Mouse (Mus musculus) frontal cortex, postnatal 36 days (tissue): Measurements from ENCODE around the gene Gemin8.

Source experiments
- DNase-seq, 2 experiments: peaks; one replicate each; pipeline ENCODE4 v3.0.0; 2022; ENCODE audit warnings: low spot score in 2 of 2

Gemin8 gene

GRCm38 (mm10) chrX:166169892-166170799 lies at the start of gene Gemin8:
Gemin8 (plus strand) TSS chrX:166170454.
- DNase-seq, result peak; percentile 90 to 96

DNA sequence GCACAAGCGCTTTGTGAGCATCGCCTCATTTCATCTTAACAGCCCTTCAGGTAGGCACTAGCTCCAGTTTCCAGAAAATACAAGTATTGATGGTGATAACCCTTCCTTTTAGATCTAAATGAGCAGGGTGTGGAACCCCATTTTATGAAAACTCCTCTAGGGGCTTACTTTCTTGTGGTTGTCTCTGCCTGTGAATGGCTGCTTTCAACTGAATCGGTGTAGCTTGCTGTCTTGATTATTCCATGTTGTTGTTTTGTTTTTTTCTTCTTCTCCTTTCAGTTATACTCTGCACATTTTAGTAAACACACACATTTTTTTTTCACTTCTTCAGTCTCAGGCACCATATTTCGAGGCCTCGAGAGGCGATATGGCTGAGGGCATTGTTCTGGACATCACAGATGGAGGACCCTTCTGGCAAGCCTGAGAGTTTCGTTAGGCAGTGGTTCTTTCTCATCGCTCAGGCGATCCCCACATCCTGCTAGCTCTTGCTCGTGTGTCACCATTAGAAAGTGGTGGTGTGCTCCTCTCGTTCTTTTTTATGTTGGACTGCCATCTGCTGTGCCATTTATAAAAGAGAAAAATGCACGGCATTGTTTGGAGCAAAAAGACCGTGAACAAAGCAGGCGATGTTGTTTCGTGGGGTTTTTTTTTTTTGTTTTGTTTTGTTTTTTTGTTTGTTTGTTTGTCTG lies 23.0 kb upstream of the Gemin8 start:
- peak in 1 of 2 experiments; percentile 30 for DNase-seq

GRCm38 (mm10) chrX:166162773-166163172 lies 7.5 kb upstream of the Gemin8 start:
- DNase-seq, result no peak

- DNase-seq, result peak in 1 of 2 experiments; percentile 38
Measured at GRCm38 (mm10) chrX:166167307-166167706, 2.9 kb upstream of the Gemin8 start.

DNA sequence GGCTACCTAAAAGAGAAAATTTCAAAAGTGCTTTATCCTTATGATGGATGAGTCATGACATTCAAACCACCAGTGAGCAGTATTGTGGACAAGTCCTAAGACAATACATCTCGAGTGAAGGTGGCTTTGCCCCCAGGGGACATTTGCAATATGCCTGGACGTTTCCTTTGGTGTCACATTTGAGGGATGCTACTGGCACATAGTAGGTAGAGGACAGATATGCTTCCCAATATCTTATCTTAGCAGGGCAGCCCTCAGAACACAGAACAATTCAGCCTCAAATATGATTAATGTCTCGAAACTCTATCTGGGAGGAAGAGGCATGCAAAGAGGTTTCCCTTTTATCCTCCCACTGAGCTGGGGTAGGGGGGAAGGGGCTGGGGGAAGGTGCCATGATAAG lies 2.3 kb upstream of the Gemin8 start:
- DNase-seq, result no peak

DNA sequence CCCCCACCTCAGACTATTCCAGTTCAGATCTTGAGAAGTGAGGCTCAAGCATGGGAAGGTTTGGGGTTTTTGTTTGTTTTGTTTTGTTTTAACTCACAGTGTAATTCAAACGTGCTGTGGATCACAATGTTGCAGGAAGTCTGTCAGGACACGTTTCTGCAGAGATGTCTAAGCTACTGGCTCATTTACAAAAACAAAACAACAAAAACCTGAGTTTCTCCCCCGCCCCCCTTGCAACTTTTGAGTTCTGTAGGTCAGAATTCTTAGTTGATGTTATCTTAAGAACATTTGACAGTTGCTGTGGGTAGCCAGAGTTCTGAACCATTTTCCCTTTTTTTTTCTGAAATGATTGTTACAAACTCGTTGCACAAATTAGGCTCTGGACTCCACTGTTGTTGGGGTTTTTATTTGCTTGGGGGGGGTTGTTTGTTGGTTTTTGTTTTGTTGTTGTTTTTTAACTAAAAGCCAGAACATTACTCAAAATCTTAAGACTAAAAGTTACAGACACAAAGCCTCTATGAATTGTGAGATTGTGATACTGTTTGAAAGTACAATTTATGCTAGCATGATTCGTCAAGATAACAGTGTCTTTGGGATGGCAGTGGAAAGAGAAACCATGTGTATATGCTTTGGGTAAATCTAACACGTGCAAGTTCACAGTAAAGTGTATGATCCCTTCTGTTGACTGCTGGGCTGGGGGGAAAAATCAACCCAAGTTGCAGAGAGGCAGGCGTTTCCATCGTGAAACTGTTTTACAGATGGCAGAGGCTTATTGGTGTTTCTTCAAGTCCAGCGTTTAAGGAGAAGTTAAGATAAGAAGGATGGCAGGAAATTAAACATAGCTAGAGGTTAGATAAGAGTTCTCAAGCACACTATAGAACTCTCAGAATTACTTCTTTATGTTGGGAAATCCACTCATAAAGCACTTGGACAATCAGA lies 815 bp downstream of the Gemin8 start:
- DNase-seq, result no peak

- DNase-seq, result peak in 1 of 2 experiments; percentile 11
Measured at GRCm38 (mm10) chrX:166172041-166172440, 1.8 kb downstream of the Gemin8 start.

DNA sequence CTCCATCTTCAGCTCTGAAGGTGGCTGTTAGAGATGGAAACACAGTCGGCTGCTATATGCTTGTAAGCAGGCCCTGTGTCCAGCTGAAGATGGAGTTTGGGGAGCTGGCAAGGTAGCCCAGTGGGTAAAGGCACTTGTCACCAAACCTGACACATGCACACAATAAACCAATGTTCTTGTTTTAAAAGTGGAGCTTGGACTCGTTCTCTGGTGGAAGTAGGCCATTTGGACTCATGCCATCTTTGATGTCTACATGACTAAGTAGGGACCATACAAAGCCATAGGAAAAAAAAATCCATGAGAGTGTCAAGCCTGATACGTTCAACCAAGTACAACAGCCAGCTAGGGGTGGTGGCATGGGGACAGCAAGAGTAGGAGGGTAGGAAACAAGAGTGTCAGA lies 2.4 kb downstream of the Gemin8 start:
- DNase-seq, result no peak

DNA sequence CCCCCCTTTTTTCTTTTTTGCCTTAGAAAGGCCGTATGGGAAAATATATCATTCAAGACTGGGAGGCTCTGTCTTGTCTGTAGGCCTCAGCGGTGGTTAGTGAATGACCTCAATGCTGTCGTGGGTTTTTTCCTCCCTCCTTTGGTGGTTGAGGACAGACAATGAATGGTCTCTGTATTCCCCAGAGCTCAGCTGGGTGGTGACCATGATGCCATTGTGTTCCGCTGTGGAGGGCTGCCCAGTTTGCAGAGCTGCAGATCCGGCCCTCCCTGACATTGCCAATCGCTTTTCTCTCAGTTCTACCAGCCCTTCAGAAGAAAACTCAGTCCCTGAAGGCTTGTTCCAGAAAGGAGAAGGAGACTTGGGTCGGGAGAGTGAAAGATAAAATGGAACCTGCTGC lies 3.5 kb downstream of the Gemin8 start:
- peak; percentile 37 to 42 for DNase-seq

- DNase-seq, result no peak
Measured at GRCm38 (mm10) chrX:166177929-166178328, 7.7 kb downstream of the Gemin8 start.

GRCm38 (mm10) chrX:166183094-166183493 lies 12.8 kb downstream of the Gemin8 start:
- no peak for DNase-seq

DNA sequence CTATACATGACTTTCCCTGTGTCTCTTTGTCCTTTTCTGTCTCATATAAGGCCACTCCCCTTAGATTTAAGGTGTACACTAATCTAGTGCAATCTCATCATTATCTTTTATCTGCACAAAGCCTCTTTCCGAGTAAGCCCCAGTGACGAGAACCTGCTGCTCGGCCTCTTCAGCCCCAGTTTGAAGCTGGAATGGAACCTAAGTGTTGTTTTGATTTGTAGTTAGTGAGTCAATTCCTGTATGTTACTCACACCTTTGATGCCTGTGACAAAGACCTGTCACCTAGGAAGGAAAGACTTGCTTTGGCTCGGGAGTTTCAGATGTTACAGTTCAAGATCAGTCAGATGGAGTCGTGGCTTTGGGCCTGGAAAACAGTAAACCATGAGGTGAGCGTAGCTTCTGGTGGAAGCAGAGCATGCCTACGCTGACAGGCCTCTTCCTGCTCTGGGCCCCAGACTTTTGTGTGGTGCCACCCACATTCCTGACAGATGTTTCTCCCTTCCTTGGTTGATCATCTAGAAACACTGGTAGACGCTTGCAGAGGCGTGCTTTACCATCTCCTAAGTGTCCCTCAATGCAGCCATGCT lies 15.2 kb downstream of the Gemin8 start:
- DNase-seq, result no peak

GRCm38 (mm10) chrX:166187803-166188202 lies 17.5 kb downstream of the Gemin8 start:
- DNase-seq, result no peak

- no peak for DNase-seq
Measured at GRCm38 (mm10) chrX:166196327-166196726, 26.1 kb downstream of the Gemin8 start.

DNA sequence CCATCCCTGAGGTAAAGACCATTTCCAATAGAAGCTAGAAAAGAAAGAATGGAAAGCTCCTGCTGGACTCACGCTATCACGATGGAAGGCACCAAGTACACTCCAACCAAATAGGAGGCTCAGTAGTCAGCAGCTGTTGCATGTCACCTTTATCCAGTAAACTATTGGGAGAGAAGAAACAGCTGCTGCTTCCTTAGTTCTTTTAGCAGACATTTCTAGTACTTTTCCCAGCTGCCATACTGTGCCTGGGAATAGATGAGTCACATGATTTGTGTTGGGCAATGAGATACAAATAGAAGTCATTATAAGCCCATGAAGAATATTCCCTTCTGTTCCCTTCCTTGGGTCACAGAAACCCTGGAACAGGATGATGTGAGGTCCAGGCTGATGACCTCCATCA lies 28.0 kb downstream of the Gemin8 start:
- DNase-seq, result no peak

- no peak for DNase-seq
Measured at GRCm38 (mm10) chrX:166199812-166200211, 29.6 kb downstream of the Gemin8 start.

- DNase-seq, result peak in 1 of 2 experiments; percentile 36
Measured at GRCm38 (mm10) chrX:166214576-166214975, 44.3 kb downstream of the Gemin8 start.

DNA sequence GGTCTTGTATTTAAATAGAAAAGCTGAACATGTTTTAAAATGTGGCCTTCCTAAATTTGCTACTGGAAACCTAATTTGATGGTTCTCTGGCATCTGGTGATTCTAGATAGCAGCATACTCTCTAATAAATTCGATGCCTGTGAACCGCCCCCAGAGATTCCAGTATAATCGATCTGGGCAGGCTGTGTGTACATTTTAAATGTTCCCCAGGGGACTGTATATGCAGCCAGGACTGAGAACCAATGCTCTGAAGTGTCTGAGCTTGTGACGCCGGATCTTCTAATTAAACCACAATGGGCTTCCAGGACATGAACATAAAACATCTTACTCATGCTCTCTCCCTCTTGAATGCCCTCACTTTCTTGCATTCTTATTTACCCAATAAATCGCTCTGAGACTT lies 46.0 kb downstream of the Gemin8 start:
- DNase-seq, result no peak

DNA sequence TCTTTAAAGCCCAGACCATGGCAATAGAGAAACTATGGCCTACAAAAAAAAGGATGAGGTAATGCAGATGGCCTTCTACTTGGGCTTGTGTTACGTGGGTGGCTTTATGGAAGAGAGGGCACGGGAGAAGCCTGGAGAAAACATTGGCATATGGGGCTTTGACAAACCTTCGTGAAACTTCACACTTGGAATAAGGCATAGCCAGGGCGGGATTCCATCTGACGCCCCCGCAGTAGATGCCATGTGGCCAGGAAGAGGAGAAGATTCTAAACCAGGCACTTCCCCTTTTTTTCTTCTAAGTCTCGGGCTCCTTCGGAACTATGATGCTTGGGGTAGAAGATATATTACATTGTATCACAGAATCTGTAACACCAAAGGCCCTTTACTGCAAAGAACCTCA lies 46.5 kb downstream of the Gemin8 start:
- peak; percentile 48 to 73 for DNase-seq

GRCm38 (mm10) chrX:166219331-166219730 lies 49.1 kb downstream of the Gemin8 start:
- DNase-seq, result peak in 1 of 2 experiments; percentile 23

- DNase-seq, result no peak
Measured at GRCm38 (mm10) chrX:166226856-166227255, 56.6 kb downstream of the Gemin8 start.
